Mouse (Mus musculus): ENCODE data around the gene Hk1. TPM values are rescaled to one million over a fixed set of nuclear protein-coding genes. Genes with fewer than 3 reads are reported as not detected.

The Hk1 gene
- polyA plus RNA-seq, 1 experiment from 2014 or later, result 62.6 TPM

DNA sequence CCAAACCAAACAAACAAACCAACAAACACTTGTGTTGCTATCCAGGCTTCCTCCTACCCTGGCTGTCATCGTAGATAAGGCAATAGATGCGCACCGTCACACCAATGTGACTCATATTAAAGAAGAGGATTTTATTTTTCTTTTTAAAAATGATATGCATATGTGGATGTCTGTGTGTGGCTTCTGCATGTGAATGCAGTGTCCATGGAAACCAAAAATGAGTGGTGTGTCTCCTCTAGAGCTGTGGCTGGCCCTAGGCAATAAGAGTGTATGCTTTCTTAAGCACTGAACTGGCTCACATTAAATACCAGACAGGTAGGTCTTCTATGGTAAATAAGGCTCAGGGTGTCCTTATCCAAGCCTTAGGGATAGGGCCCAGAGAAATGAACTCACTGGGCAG lies 141.0 kb downstream of the Hk1 start:
- TF ChIP-seq CTCF (IDR thresholded peaks at IDR 0.05; ENCODE audit: low read depth), result no peak
- Histone ChIP-seq H3K36me3 (ENCODE audit: insufficient read depth, low read length) (no peaks in the 10 kb centered on the region), H3K4me1 (replicated peaks; ENCODE audit: insufficient read depth, low read length) (no peaks in the 10 kb centered on the region), H3K9me3 (replicated peaks; ENCODE audit: low read length) (no peaks in the 10 kb centered on the region), H3K27ac (no peak overlapping the region), H3K9ac (ENCODE audit: low read depth, low read length) (no peak overlapping the region), H3K4me3 (replicated peaks; ENCODE audit: low read depth, low read length) (no peak overlapping the region), H3K27me3 (ENCODE audit: insufficient read depth, low read length) (no peaks in the 10 kb centered on the region), H3K4me2 (ENCODE audit: low read length) (no peak overlapping the region)
- no peak for DNase-seq (ENCODE audit: low spot score)
- no peak for ATAC-seq (replicated peaks; ENCODE audit: low FRiP score, low read depth)
- WGBS, result 92% methylated on average over 3 of the region's 3 CpGs

DNA sequence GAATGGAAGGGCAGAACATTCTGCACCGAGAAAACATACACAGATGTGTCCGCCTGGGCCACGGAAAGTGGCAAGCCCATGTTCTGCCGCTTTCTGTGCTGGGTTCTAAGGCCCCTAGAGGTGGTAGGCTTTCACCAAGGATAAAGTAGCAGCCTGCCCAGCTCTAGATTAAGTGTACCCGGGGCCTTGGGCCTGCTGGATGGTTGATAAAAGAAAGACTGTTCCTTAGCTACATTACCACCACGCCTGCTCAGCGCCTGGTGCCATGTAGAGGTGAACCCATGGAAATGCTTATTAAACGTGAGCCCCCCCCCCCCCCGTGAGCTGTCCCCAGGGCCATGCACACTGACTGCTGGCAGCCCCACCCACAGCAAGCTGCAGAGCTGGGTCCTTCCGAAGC lies 142.5 kb downstream of the Hk1 start:
- Histone ChIP-seq H3K9me3 (replicated peaks; ENCODE audit: low read length) (no peaks in the 10 kb centered on the region), H3K27me3 (ENCODE audit: insufficient read depth, low read length) (no peaks in the 10 kb centered on the region), H3K4me3 (replicated peaks; ENCODE audit: low read depth, low read length) (no peak overlapping the region), H3K36me3 (ENCODE audit: insufficient read depth, low read length) (no peaks in the 10 kb centered on the region), H3K4me2 (ENCODE audit: low read length) (no peak overlapping the region), H3K9ac (ENCODE audit: low read depth, low read length) (no peak overlapping the region), H3K27ac (no peak overlapping the region), H3K4me1 (replicated peaks; ENCODE audit: insufficient read depth, low read length) (0 out of 2 replicates have a peak, but pooled peaks cover 1% of the 10 kb centered on the region)
- ATAC-seq (replicated peaks; ENCODE audit: low FRiP score, low read depth), result no peak
- no peak for TF ChIP-seq CTCF (IDR thresholded peaks at IDR 0.05; ENCODE audit: low read depth)
- DNase-seq (ENCODE audit: low spot score), result no peak
- 82% methylated on average over 10 of the region's 10 CpGs for WGBS

DNA sequence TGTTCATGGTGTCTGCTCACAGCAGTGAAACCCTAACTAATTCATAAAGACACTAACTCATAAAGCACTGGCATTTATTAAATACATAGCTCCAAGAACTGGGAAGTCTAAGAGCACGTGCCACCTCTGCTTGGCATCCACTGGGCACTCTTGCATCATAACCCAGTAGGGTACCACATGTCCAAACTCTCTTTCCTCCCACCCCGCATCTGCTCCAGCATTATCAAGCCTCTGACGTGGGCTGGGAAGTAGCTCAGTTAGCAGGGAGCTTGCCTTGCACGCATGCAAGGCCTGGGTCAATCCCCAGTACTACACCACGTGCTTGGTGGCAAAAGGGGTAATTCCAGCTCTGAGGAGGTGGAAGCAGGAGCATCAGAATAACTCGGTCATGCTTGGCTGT lies 143.5 kb downstream of the Hk1 start:
- Histone ChIP-seq H3K9me3 (replicated peaks; ENCODE audit: low read length) (no peaks in the 10 kb centered on the region), H3K27ac (no peak overlapping the region), H3K9ac (ENCODE audit: low read depth, low read length) (no peak overlapping the region), H3K4me2 (ENCODE audit: low read length) (no peak overlapping the region), H3K27me3 (ENCODE audit: insufficient read depth, low read length) (no peaks in the 10 kb centered on the region), H3K4me1 (replicated peaks; ENCODE audit: insufficient read depth, low read length) (0 out of 2 replicates have a peak, but pooled peaks cover 5% of the 10 kb centered on the region), H3K4me3 (replicated peaks; ENCODE audit: low read depth, low read length) (no peak overlapping the region), H3K36me3 (ENCODE audit: insufficient read depth, low read length) (no peaks in the 10 kb centered on the region)
- WGBS, result 82% methylated on average over 6 of the region's 6 CpGs
- DNase-seq (ENCODE audit: low spot score), result no peak
- TF ChIP-seq CTCF (IDR thresholded peaks at IDR 0.05; ENCODE audit: low read depth), result no peak
- no peak for ATAC-seq (replicated peaks; ENCODE audit: low FRiP score, low read depth)

DNA sequence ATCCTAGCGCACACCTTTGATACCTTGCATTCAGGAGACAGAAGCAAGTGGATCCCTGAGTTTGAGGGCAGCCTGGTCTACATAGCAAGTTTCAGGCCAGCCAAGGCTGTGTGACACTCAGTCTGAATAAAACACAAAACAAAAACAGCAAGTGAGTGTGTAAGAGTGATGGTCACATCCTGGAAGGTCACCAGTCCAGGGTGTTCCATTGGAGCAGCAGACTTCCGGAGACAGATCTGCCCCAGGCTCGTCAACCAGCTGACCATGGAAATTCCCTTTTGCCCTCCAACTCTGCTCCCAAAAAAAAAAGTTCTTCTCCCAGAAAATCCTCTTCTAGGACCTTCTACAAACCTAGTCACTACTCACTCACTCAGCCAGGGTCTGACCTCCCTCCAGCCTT lies 147.9 kb downstream of the Hk1 start:
- 0 out of 2 replicates have a peak, but pooled peaks cover 10% of the 10 kb centered on the region for H3K4me1 ChIP-seq (replicated peaks; ENCODE audit: insufficient read depth, low read length)
- no peaks in the 10 kb centered on the region for H3K36me3 ChIP-seq (ENCODE audit: insufficient read depth, low read length)
- 57% methylated on average over 3 of the region's 3 CpGs for WGBS
- H3K27me3 ChIP-seq (ENCODE audit: insufficient read depth, low read length), result no peaks in the 10 kb centered on the region
- ATAC-seq (replicated peaks; ENCODE audit: low FRiP score, low read depth) (no peak), DNase-seq (ENCODE audit: low spot score) (no peak)
- no peak overlapping the region for H3K4me2 ChIP-seq (ENCODE audit: low read length)
- TF ChIP-seq CTCF (IDR thresholded peaks at IDR 0.05; ENCODE audit: low read depth), result no peak
- H3K27ac ChIP-seq, result peak overlapping the region; percentile 20
- no peaks in the 10 kb centered on the region for H3K9me3 ChIP-seq (replicated peaks; ENCODE audit: low read length)
- H3K4me3 ChIP-seq (replicated peaks; ENCODE audit: low read depth, low read length), result no peak overlapping the region
- H3K9ac ChIP-seq (ENCODE audit: low read depth, low read length), result no peak overlapping the region

DNA sequence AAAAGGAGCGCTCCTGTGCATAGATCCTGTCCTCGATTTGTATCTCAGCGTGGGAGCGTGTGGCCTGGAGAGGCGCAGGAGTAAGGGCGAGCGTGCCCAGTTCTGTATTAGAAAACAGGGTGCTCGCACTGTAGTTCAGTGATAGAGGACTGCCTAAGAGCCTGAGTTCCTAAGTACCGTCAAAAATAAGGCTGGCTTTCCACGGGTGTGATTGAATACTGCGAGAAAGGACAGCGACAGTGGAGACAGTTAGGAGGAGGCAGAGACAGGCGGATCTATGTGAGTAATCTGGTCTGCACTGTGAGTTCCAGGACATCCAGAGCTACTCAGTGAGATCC lies 148.3 kb downstream of the Hk1 start:
- DNase-seq (ENCODE audit: low spot score) (no peak), ATAC-seq (replicated peaks; ENCODE audit: low FRiP score, low read depth) (no peak; the same call in 1 of the 2 replicates)
- H3K4me3 ChIP-seq (replicated peaks; ENCODE audit: low read depth, low read length), result peak overlapping the region; percentile 45; the same call in 1 of the 2 replicates
- WGBS, result under 1% methylated on average over 13 of the region's 13 CpGs
- H3K4me1 ChIP-seq (replicated peaks; ENCODE audit: insufficient read depth, low read length), result 0 out of 2 replicates have a peak, but pooled peaks cover 10% of the 10 kb centered on the region
- H3K27me3 ChIP-seq (ENCODE audit: insufficient read depth, low read length), result no peaks in the 10 kb centered on the region
- no peaks in the 10 kb centered on the region for H3K36me3 ChIP-seq (ENCODE audit: insufficient read depth, low read length)
- H3K9ac ChIP-seq (ENCODE audit: low read depth, low read length), result no peak overlapping the region
- peak overlapping the region; percentile 89 for H3K4me2 ChIP-seq (ENCODE audit: low read length)
- H3K9me3 ChIP-seq (replicated peaks; ENCODE audit: low read length), result no peaks in the 10 kb centered on the region
- no peak for TF ChIP-seq CTCF (IDR thresholded peaks at IDR 0.05; ENCODE audit: low read depth)
- peak overlapping the region; percentile 20; the same call in 1 of the 2 replicates for H3K27ac ChIP-seq

DNA sequence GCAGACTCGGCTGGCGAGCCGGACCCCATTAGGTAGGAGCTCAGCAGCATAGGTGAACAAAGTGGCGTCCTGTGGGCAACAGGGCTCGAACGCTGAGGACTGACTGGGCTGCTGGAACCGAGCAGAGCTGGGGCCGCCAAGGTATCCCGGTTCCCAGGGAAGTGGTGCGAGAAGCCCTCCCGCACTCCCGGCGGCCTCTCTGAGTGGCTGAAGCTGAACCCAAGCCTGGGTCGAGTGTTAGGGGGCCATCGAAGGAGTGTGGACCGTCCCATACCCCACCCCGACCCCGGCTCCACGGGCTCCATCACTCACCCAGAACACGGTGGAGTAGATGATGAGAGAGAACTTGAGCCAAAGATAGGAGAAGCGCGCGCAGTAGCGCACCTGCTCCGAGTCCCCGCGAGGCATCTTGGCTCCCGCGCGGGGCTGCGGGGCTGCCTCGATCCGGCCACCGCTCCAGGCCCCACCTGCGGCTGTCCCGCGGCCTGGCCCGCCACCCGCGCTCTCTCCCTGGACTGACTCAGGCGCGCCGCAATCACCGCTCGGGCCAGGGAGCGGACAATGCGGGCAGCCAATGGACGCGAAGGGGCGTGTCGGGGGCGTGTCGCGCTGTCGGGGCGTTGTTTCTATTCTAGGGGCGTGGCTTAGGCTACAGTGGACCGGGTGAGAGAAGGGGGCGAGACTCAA lies 148.9 kb downstream of the Hk1 start, which contains the start of gene Tspan15:
Gene Tspan15 (minus strand): TSS at position 544 of the 687 bp plus-strand sequence.
- under 1% methylated on average over 59 of the region's 59 CpGs for WGBS
- H3K27ac ChIP-seq, result peak within 1 kb of the TSS; percentile 20

More for the DNA sequence above, 148.9 kb downstream of the Hk1 start, which contains the start of gene Tspan15:
- H3K4me3 ChIP-seq (replicated peaks; ENCODE audit: low read depth, low read length), result peak within 1 kb of the TSS; percentile 45
- H3K4me1 ChIP-seq (replicated peaks; ENCODE audit: insufficient read depth, low read length), result 0 out of 2 replicates have a peak, but pooled peaks cover 10% of the 10 kb centered on the region
- no peaks in the 10 kb centered on the region for H3K36me3 ChIP-seq (ENCODE audit: insufficient read depth, low read length)
- no peaks in the 10 kb centered on the region for H3K27me3 ChIP-seq (ENCODE audit: insufficient read depth, low read length)
- TF ChIP-seq CTCF (IDR thresholded peaks at IDR 0.05; ENCODE audit: low read depth), result no peak
- no peaks in the 10 kb centered on the region for H3K9me3 ChIP-seq (replicated peaks; ENCODE audit: low read length)
- ATAC-seq (replicated peaks; ENCODE audit: low FRiP score, low read depth), result peak; percentile 94
- peak within 1 kb of the TSS; percentile 89 for H3K4me2 ChIP-seq (ENCODE audit: low read length)
- H3K9ac ChIP-seq (ENCODE audit: low read depth, low read length), result peak within 1 kb of the TSS; percentile 66
- peak; percentile 97 for DNase-seq (ENCODE audit: low spot score)
